Mouse (Mus musculus) kidney, adult 8-10 months (tissue): ENCODE data around the gene Eps8.

ENCODE experiments used
- DNase-seq, 2 experiments: peaks; one replicate each; pipeline ENCODE4 v3.0.0; 2022

Eps8 gene

GRCm38 (mm10) chr6:137661583-137662365 lies 7.1 kb upstream of the Eps8 start:
- no peak for DNase-seq

GRCm38 (mm10) chr6:137658426-137659088 lies 3.9 kb upstream of the Eps8 start:
- peak in 1 of 2 experiments; percentile 42 for DNase-seq

DNA sequence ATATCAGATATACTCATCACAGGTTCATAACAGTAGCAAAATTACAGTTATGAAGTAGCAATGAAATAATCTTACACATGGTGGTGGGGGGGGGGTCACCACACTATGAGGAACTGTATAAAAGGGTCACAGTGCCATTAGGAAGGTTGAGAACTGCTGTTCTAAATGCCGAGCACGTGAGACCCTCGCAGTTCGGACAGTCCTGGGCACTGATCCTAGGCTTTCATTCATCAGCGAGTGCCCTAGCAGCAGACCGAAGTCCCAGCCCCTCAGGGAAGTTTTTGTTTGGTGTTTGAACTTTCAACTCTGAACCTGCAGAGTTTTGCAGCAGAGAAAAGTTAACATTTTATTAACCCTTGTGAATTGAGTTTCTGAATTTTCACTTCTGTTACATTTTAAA lies 2.5 kb upstream of the Eps8 start:
- peak in 1 of 2 experiments; percentile 12 for DNase-seq

- no peak for DNase-seq
Measured at GRCm38 (mm10) chr6:137649528-137649927, 5.1 kb downstream of the Eps8 start.

- DNase-seq, result peak; percentile 76 to 85
Measured at GRCm38 (mm10) chr6:137649068-137649480, 5.6 kb downstream of the Eps8 start.

- DNase-seq, result peak in 1 of 2 experiments; percentile 11
Measured at GRCm38 (mm10) chr6:137648110-137649067, 6.3 kb downstream of the Eps8 start.

DNA sequence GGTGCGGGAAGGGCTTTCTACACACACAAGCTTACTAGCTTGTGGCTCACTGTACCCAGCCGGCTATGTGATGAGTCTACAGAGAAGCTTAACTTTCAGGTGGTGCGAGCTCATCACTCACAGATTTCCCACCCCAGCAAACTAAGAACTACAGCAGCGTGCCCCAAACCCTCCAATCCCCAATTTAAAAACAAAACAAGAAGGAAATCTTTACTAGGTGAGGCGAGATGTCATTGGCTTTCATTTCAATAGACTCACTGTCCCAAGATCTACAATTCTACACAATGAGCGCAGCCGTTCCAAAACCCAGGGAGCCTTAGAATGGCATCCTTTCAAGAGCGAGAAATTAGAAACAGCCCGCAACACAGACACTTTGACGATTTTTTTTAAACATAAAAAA lies 7.0 kb downstream of the Eps8 start:
- no peak for DNase-seq

GRCm38 (mm10) chr6:137646726-137647125 lies 8.0 kb downstream of the Eps8 start:
- DNase-seq, result no peak

DNA sequence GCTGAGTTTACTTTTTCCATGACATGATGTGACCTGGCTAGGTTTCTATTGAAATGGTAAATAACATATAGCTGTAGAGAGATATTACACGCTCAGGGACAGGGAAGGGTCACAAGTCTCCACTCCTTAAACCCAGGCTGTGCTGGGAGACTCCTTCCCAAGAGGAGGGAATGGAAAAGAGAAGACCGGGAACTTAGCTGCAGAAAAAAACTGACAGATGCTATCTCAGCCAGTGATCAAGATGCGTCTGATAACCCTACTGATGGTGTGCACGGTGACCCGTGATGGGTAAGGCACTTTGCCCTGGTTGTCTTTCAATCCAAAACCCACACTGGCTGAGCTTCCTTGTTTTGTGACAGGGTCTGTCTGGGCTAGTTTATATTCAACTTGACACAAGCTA lies 9.8 kb downstream of the Eps8 start:
- no peak for DNase-seq

GRCm38 (mm10) chr6:137643814-137644213 lies 10.9 kb downstream of the Eps8 start:
- no peak for DNase-seq

GRCm38 (mm10) chr6:137641642-137642041 lies 13.0 kb downstream of the Eps8 start:
- no peak for DNase-seq

DNA sequence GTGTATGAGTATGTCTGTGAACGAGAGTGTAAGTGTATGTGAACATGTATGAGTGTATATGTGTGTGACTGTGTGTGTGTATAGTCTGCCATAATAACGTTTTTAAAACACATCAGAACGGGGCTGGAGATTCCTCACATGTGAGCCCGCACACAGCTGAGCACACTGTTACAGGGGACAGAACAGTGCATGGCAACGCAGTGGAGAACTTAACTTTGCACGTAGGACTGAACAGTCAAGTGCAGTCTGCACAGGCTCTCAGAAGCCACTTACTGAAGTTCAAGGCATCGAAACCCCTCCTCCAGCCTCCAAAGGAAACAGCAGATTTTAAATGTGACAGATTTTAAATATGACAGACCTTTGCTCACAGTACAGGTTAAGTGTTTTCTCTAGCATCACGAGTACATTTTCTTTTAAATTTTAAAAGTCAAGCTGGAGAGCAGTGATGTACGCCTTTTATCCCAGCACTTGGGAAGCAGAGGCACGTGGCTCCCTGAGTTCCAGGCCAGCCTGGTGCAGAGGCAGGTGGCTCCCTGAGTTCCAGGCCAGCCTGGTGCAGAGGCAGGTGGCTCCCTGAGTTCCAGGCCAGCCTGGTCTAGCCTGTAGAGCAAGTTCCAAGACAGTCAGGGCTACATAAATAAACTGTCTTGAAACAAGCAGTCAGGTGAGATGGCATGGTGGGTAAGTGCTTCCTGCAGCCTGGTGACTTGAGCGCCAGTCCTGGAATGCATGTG lies 15.7 kb downstream of the Eps8 start:
- DNase-seq, result no peak

DNA sequence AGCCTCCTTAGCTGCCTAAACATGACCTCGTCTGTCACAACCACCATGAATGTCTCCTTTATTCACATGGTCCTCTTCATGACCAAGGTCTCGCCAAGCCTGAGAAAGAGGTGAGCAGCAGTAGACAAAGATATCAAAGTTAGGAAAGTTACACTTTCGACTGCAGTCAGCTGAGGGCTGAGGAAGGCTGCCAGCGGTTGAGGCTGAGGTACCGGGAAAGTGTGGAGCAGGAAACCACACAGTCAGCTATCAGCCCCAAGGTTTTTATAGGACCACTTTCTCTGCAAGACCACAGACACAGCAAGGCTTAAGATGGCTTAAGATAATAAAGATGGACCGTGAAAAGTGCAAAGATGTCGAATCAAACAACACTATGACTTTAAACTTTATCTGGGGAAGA lies 17.2 kb downstream of the Eps8 start:
- DNase-seq, result no peak

GRCm38 (mm10) chr6:137636131-137636530 lies 18.5 kb downstream of the Eps8 start:
- DNase-seq, result no peak

DNA sequence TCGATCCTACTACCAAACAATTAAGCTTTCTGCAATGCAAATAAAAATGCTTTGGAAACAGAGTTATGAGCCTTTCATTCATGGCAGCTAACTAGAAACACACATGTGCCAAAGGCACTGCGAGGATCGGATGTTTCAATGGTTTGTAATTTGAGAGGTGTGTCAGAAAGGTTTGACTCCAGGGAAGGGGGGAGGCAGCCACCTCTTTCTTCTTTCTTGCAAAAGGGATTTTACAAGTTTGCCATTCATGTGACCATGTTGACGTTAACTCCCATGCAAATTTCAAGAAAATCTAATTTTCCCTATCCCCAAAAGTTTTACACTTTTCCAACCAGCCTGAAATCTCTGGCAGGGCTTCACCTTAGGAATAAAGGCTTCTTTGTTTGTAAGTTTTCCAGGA lies 21.1 kb downstream of the Eps8 start:
- DNase-seq, result no peak

- no peak for DNase-seq
Measured at GRCm38 (mm10) chr6:137633121-137633520, 21.6 kb downstream of the Eps8 start.

- DNase-seq, result no peak
Measured at GRCm38 (mm10) chr6:137630387-137630786, 24.3 kb downstream of the Eps8 start.

GRCm38 (mm10) chr6:137629603-137630231 lies 25.0 kb downstream of the Eps8 start:
- no peak for DNase-seq

GRCm38 (mm10) chr6:137628715-137629114 lies 26.0 kb downstream of the Eps8 start:
- DNase-seq, result no peak

DNA sequence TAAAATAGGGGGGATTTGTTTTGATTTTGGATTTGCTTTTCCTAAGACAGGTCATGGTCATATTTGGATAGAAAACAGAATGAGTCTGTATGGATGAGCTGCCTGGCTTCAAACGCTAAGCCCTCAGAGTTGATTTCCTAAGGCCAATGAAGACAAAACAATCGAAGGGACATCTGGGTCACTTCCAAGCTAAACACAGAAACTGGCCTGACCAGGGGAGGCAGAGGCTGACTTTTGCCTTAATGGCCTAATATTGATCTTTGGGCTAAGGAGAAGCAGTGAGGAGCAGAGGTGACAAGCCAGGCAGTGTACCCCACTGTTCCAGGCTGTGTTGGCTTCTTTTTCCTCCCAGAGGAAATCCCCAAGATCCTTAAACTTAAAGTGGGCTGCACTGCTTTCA lies 33.7 kb downstream of the Eps8 start:
- no peak for DNase-seq

GRCm38 (mm10) chr6:137613903-137614302 lies 40.8 kb downstream of the Eps8 start:
- peak; percentile 28 to 30 for DNase-seq

GRCm38 (mm10) chr6:137612071-137612547 lies 42.6 kb downstream of the Eps8 start:
- DNase-seq, result peak; percentile 31 to 53
